Mouse (Mus musculus): ENCODE data around the gene Chst3. TPM values are rescaled to one million over a fixed set of nuclear protein-coding genes. Genes with fewer than 3 reads are reported as not detected.
A peak's percentile ranks its signal among the peaks of the same experiment; 100 is the strongest.
"Not testable (repeated sequence)": the region's sequence is repeated elsewhere in the genome, so short reads cannot be mapped to it uniquely, and the experiment has no call there.

Chst3 gene
- polyA plus RNA-seq, 1 experiment: 89.3 TPM

DNA sequence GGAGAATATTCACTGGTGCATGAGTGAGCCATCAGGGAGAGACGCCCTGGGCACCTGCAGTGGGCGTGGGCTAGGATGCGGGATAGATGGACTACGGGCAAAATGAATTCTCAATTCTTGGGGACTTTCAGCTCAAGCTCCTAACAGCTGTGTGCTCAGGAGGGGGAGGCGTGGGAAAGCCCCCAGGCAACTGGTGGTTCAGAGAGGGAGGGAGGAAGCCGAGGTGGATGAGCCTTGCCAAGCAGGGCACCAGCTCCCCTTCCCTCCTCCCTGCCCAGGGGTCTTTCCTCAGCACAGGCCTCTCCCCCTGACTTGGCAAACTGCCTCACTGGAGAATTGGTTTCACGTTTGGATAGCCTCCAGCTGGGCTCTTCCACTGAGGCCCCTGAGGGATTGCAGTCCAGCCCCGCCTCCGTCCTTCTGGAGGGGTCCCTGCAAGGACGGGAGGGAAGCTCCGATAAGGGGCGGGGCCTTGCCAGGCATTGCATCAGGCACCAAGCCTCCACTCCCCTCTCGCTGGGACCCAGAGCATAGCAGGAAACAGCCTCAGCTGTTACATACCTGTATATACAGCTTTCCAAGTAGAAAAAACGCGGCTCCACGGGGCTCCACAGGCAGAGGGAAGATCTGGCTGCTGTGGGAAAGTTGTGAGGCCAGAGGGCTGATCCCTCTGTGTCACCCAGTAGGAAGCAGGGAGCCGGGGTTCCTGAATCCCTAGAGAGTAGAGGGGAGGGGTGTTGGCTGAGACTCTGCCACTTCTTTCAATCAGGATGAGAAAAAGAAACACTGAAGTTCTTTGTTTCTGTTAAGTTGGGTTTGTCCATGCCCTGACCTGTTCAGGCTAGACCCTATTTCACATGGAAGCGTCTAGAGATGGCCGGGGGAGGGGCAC, 25.3 kb downstream of the Chst3 start:
- H3K4me1 ChIP-seq (ENCODE audit: control insufficient read depth, insufficient read depth, insufficient read length): peaks cover 42% of the 10 kb centered on the region; the same call in 1 of the 2 replicates
- DNase-seq (ENCODE audit: low read depth in 1 of 2, low spot score in 2 of 2): no peak
- 23% methylated on average over 19 of the region's 19 CpGs for WGBS
- TF ChIP-seq POLR2A (IDR thresholded peaks at IDR 0.05; ENCODE audit: low read depth, low read length) (no peak), CTCF (IDR thresholded peaks at IDR 0.05; ENCODE audit: extremely low read depth, insufficient read depth, insufficient read length, insufficient replicate concordance) (no peak)
- no peak overlapping the region for H3K4me3 ChIP-seq (ENCODE audit: extremely low read depth, insufficient read depth, insufficient read length)
- H3K36me3 ChIP-seq (ENCODE audit: control insufficient read depth, insufficient read depth, low read length): peaks cover 10% of the 10 kb centered on the region
- H3K27ac ChIP-seq (ENCODE audit: insufficient read depth, low read length): peak overlapping the region; percentile 44
- H3K27me3 ChIP-seq (ENCODE audit: control insufficient read depth, insufficient read depth, low read length): no peaks in the 10 kb centered on the region

DNA sequence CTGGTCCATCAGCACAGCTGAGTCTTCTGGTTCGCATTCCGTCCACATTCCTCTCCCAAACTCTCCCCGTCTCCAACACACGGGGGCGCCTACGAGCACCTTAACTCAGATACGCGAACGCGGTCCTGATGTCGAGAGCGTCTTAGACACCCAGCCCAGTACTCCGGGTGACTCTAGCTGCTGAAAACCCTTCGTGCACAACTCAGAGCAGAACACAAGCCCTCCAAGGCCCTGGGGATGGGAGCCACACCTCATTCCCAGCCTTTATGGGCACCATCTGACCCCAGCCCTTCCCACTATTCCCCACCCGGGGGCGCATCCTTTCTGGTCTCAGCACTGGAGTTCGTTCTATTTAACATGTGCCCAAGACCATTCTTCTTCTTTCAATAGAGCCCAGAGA, 27.3 kb downstream of the Chst3 start:
- WGBS: 6% methylated on average over 17 of the region's 17 CpGs
- H3K27ac ChIP-seq (ENCODE audit: insufficient read depth, low read length): peak overlapping the region; percentile 74
- peak; percentile 55 to 71 for DNase-seq (ENCODE audit: low read depth in 1 of 2, low spot score in 2 of 2)
- H3K36me3 ChIP-seq (ENCODE audit: control insufficient read depth, insufficient read depth, low read length): peaks cover 12% of the 10 kb centered on the region
- peaks cover 36% of the 10 kb centered on the region; the same call in 1 of the 2 replicates for H3K4me1 ChIP-seq (ENCODE audit: control insufficient read depth, insufficient read depth, insufficient read length)
- H3K4me3 ChIP-seq (ENCODE audit: extremely low read depth, insufficient read depth, insufficient read length): peak overlapping the region; percentile 15; the same call in 1 of the 2 replicates
- H3K27me3 ChIP-seq (ENCODE audit: control insufficient read depth, insufficient read depth, low read length): no peaks in the 10 kb centered on the region
- TF ChIP-seq CTCF (IDR thresholded peaks at IDR 0.05; ENCODE audit: extremely low read depth, insufficient read depth, insufficient read length, insufficient replicate concordance) (peak; percentile 61; the same call in 1 of the 2 replicates), POLR2A (IDR thresholded peaks at IDR 0.05; ENCODE audit: low read depth, low read length) (no peak)

DNA sequence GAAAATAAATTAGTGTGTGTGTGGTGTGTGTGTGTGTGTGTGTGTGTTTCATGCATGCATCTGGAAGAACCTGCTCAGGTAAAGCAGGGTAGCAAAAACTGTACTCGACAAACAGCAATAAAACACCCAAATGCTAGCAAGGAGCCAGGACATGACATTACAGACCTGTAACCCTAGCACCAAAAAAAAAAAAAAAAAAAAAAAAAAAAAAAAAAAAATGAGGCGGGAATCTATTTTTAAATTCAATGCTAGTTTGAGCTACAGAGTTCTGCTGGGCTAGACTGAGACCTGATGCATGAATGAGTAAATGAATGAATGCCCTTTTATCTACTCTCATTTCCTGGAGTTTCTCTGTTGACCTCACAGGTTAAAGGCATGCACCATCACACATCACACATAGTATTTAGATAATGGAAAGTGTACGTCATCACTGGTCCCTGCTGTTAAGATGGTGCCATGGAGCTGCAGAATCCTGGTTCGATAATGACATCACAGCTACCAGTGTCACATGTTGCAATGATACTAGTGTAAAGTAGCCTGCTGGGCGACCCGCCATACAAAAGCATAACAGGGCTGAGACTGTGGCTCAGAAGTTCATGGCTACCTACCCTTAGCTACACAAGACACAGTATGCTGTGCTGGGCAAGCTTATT, 29.4 kb downstream of the Chst3 start:
- Histone ChIP-seq H3K36me3 (ENCODE audit: control insufficient read depth, insufficient read depth, low read length) (peaks cover 29% of the 10 kb centered on the region), H3K4me1 (ENCODE audit: control insufficient read depth, insufficient read depth, insufficient read length) (peaks cover 27% of the 10 kb centered on the region; the same call in 1 of the 2 replicates), H3K27me3 (ENCODE audit: control insufficient read depth, insufficient read depth, low read length) (no peaks in the 10 kb centered on the region), H3K4me3 (ENCODE audit: extremely low read depth, insufficient read depth, insufficient read length) (no peak overlapping the region), H3K27ac (ENCODE audit: insufficient read depth, low read length) (peak overlapping the region; percentile 69)
- peak in 1 of 2 experiments; percentile 83 for DNase-seq (ENCODE audit: low read depth in 1 of 2, low spot score in 2 of 2)
- 56% methylated on average over 6 of the region's 6 CpGs for WGBS
- TF ChIP-seq CTCF (IDR thresholded peaks at IDR 0.05; ENCODE audit: extremely low read depth, insufficient read depth, insufficient read length, insufficient replicate concordance) (no peak), POLR2A (IDR thresholded peaks at IDR 0.05; ENCODE audit: low read depth, low read length) (no peak)

DNA sequence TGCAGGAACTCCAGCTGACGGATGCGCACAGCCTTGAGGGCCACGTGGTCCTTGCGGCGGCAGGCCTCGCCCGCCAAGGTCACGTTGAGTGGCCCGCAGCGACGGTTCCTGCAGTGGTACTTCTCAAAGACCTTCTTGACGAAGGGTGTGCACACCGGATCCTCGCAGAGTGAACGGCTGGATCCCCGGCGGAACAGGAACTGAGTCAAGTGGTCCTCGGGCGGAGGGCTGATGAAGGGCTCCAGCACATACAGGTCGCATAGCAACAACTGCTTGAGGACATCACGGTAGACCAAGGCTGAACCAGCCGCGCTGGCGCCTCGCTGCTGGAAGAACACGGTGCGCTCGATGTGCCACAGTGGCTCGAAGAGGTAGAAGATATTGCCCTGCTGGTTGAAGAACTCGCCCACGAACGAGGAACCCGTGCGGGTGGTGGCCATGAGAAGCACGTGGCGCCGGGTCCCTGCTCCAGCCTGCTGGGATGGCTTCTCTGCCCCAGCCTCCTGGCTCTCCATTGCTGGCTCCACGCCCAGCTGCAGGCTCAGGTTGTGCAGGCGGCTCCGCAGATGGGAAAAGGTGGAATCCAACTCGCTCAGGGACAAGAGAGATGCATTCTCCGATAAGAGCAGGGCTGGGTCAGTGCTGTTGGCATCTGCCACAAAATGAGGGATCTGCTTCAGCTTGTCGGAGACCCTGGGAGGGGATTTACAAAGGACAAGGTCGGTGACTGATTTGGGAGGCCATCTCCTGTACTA, 32.7 kb downstream of the Chst3 start:
- no peak for TF ChIP-seq CTCF (IDR thresholded peaks at IDR 0.05; ENCODE audit: extremely low read depth, insufficient read depth, insufficient read length, insufficient replicate concordance)
- no peak for TF ChIP-seq POLR2A (IDR thresholded peaks at IDR 0.05; ENCODE audit: low read depth, low read length)
- 83% methylated on average over 44 of the region's 44 CpGs for WGBS
- Histone ChIP-seq H3K4me3 (ENCODE audit: extremely low read depth, insufficient read depth, insufficient read length) (no peak overlapping the region), H3K36me3 (ENCODE audit: control insufficient read depth, insufficient read depth, low read length) (peaks cover 46% of the 10 kb centered on the region), H3K27me3 (ENCODE audit: control insufficient read depth, insufficient read depth, low read length) (no peaks in the 10 kb centered on the region), H3K27ac (ENCODE audit: insufficient read depth, low read length) (no peak overlapping the region), H3K4me1 (ENCODE audit: control insufficient read depth, insufficient read depth, insufficient read length) (peaks cover 6% of the 10 kb centered on the region; the same call in 1 of the 2 replicates)
- DNase-seq (ENCODE audit: low read depth in 1 of 2, low spot score in 2 of 2): no peak

DNA sequence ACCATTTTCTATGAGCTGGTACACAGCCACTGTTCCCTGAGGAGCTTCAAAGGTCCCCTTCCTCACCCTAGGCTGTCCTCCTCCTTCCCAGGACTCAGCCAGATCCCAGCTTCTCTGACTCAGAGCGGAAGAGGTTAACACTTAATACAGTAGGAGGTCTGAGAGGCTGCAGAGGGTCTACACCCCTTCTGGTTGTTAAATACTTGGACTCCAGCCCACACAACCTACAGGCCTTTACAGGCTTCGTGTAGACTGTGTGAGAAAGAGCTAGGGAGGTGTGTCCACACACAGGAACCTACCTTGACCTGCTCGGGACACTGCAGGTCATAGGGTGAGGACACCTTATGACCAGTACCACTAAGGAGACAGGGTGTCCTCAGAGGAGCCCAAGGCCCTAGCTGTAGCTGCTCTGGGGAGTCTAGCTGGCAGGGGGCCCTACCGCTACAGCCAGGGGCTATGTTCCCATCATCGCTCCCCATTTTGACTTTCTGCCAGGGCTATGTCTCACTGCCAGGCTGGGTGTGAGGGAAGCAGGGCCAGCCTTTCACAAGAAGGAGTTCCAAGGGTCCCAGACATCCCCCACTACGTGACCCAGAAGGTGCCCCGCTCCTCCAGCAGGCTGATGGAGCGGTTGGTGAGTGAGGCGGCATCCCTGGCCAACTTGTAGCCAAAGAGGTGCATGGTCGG, 33.9 kb downstream of the Chst3 start:
- Histone ChIP-seq H3K4me3 (ENCODE audit: extremely low read depth, insufficient read depth, insufficient read length) (no peak overlapping the region), H3K4me1 (ENCODE audit: control insufficient read depth, insufficient read depth, insufficient read length) (peaks cover 11% of the 10 kb centered on the region; the same call in 1 of the 2 replicates), H3K27me3 (ENCODE audit: control insufficient read depth, insufficient read depth, low read length) (no peaks in the 10 kb centered on the region), H3K36me3 (ENCODE audit: control insufficient read depth, insufficient read depth, low read length) (peaks cover 45% of the 10 kb centered on the region), H3K27ac (ENCODE audit: insufficient read depth, low read length) (no peak overlapping the region; the same call in none of the 2 replicates)
- TF ChIP-seq POLR2A (IDR thresholded peaks at IDR 0.05; ENCODE audit: low read depth, low read length) (no peak), CTCF (IDR thresholded peaks at IDR 0.05; ENCODE audit: extremely low read depth, insufficient read depth, insufficient read length, insufficient replicate concordance) (no peak)
- 92% methylated on average over 10 of the region's 10 CpGs for WGBS
- DNase-seq (ENCODE audit: low read depth in 1 of 2, low spot score in 2 of 2): no peak

DNA sequence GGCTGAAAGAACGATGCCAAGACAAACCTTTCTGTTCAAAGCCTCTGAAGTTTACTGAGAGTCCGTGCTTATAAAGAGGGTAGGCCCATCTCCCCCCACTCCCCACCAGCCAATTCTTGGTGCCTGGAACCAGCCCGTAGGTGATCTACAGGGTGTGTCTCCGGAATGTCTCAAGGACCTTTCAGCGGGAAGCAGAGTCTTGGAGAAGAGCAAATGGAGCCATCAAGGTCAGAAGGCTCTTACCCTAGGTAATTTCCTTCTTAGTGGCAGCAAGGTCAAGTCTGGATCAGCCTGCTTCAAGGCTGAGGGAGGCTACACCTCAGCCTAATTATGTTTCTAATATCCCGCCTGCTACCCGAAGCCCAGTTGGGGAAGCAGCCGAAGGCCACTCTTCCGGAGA, 43.8 kb downstream of the Chst3 start:
- DNase-seq (ENCODE audit: low read depth in 1 of 2, low spot score in 2 of 2); H3K27me3 ChIP-seq (ENCODE audit: control insufficient read depth, insufficient read depth, low read length); H3K27ac ChIP-seq (ENCODE audit: insufficient read depth, low read length); H3K4me3 ChIP-seq (ENCODE audit: extremely low read depth, insufficient read depth, insufficient read length); H3K36me3 ChIP-seq (ENCODE audit: control insufficient read depth, insufficient read depth, low read length): not testable (repeated sequence)
- 94% methylated on average over 9 of the region's 9 CpGs for WGBS
- peaks cover 14% of the 10 kb centered on the region; the same call in 1 of the 2 replicates for H3K4me1 ChIP-seq (ENCODE audit: control insufficient read depth, insufficient read depth, insufficient read length)
